Mouse (Mus musculus) embryo, embryonic 10 days (tissue): ENCODE results near the gene Parp3.

Source experiments
- DNase-seq: peaks from one replicate; pipeline ENCODE4 v3.0.0-alpha.2; 2015; ENCODE audit warnings: low spot score

Parp3 gene

DNA sequence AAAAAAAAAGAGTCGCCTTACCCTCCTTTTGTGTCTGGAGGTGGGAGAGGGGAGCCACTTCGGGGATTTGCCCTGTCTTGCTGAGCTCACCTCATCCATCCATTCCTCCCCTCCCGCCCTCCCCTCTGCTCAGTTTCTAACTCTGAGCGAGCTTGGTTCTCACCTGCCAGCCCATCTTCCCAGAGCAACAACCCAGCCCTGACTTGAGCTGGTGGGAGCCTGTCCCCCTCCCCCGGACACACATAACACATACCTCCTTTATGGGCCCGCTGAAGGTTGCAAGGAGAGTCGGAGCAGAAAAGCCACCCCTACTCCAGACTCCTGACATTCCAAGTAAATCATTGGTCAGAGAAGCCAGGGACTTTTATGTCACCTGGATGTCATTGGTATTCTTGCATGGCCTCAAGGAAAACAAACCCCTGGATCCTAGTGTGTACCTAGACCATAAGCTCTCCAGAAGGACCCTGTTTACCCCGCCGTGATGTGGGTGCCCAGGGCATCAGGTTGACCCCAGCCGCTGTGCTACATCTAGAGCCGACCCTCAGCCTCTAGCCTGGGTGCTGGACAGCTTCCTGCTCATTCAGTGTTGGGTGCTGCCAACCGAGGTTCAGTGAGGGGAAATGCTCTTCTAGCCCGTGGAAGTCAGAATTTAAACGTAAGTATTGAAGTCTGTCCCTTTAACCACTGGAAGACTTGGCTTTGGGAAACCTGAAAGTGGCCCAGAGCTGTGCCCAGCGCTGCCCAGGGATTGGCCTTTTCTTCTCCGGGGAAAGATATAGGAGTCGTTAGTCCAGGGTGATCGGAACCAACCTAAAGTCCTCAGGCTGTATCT lies 55.5 kb downstream of the Parp3 start:
- DNase-seq, result no peak

DNA sequence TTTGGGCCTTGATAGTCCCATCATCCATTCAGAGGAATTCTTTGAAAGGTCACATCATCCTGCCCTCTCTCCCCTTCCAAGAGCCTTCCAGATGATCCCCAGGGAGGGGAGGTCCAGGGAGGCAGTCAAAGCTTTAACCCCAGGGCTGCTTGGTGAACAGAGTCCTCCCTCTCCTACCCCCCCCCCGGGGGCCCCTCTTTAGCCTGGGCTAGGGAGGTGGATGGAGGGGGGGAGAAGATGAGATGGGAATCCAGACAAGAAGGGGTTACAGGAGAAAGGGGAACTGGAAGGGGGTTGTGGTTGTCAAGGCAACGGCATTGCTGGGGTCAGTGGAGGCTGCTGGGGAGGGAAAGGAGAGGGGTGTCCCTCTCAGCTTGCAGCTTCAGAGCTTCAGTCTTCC lies 56.1 kb downstream of the Parp3 start:
- DNase-seq, result peak; percentile 80
